8 mouse cellular contexts compared by ENCODE assay signal in the genomic region with DNA sequence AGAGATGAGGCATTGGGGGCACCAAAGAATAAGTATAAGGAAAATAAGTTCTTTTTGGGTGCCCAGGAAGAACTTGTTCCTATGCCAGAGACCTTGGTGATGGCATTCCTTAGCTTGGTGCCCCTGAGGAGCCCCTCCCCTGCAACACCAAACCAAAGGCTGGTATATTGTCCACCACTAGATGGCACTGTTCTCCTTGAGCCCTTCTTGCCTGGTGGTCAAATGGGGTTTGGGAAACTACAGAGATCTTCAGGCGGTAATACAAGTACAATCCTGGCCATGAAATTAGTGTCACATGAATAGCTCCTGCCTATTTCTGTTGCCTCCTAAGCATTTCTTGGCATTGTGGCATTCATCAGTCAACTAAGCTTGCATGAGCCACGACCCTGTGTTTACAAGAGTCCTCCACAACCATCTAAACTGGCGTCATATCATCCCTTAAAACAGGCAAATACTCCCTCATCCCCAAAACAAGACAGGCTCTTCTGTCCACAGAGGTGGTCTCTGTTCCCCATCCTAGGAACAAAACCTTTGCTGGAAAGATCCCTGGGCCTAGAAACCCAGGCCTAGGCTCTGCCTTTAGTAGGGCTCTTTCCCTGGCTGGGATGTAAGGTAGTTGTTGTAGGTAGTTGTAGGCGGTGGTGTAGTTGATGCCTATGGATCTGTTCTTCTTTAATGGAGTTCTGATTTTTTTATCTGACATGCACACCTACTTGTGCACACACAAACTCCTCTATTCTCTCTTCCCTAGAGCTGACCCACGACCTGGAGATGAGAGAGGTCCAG. TPM values are rescaled to one million over a fixed set of nuclear protein-coding genes. Genes with fewer than 3 reads are reported as not detected.
A peak's percentile ranks its signal among the peaks of the same experiment; 100 is the strongest.
DNase-seq lines count a peak whose midpoint lies in the region; ATAC-seq and TF ChIP-seq lines count a peak whose summit lies in the region.

No protein-coding gene starts in this region.

- H3K4me1 ChIP-seq in G1E (ENCODE audit: insufficient read depth, low read depth, low read length), result peaks cover 41% of the 10 kb centered on the region

- no peaks in the 10 kb centered on the region for H3K9me3 ChIP-seq in G1E (replicated peaks)

- no peaks in the 10 kb centered on the region for H3K36me3 ChIP-seq in G1E (replicated peaks)

- intact Hi-C loops in gastrocnemius, postnatal 14 days (cut with DNase I; ENCODE audit: low total_unique reads), result loop anchor here (5.0 to 10.0 kb wide), 2 partner anchors 173 to 210 kb away; no protein-coding TSS in a partner anchor
- intact Hi-C loops in left cerebral cortex, postnatal 10 days (cut with DNase I), result no loop called here

- peak; percentile 61 to 77 for DNase-seq in left cerebral cortex, adult 18-20 months (ENCODE audit: low spot score in 2 of 2)
- no peak for DNase-seq in left cerebral cortex, adult 11 months (ENCODE audit: low spot score)
- DNase-seq in G1E (ENCODE audit: low spot score), result peak; percentile 43
- peak; percentile 46 for DNase-seq in gastrocnemius, postnatal 14 days
- peak; percentile 65 to 71 for DNase-seq in left cerebral cortex, postnatal 10 days (ENCODE audit: extremely low spot score in 1 of 2, low spot score in 2 of 2)
- DNase-seq in naive thymus-derived CD4-positive, alpha-beta T cell, adult 2 months (ENCODE audit: low read depth), result peak; percentile 87
- peak; percentile 69 for DNase-seq in thymus, postnatal 14 days

- ATAC-seq in G1E (ENCODE audit: extremely low read depth, insufficient number of reproducible peaks, low FRiP score, poor library complexity, severe bottlenecking), result no peak; the same call in 1 of the 2 replicates
- peak; percentile 43; the same call in 1 of the 2 replicates for ATAC-seq in cerebellum, adult (ENCODE audit: insufficient number of reproducible peaks, low FRiP score, low TSS enrichment)

- H3K4me3 ChIP-seq in G1E (ENCODE audit: low read depth, low read length), result no peak overlapping the region

- peak; percentile 78 for TF ChIP-seq CTCF in G1E (IDR thresholded peaks at IDR 0.05; ENCODE audit: low read depth, low read length)

- peaks cover 29% of the 10 kb centered on the region for H3K27me3 ChIP-seq in G1E (ENCODE audit: insufficient read depth, low read length)

RNA-seq across cellular contexts. Expression of a gene that starts 14.6 kb away (rescaled TPM):
- 10 to 100 TPM; 69.0 to 71.1 TPM for total RNA-seq in left cerebral cortex, adult 18-20 months (2021)
- 36.2 and 37.9 TPM in 2 replicates for total RNA-seq in G1E (2014; fragmentation: Nextera tagmentation)
- 19.4 and 27.2 TPM in 2 replicates for total RNA-seq in G1E (2017)
- 53.7 and 60.3 TPM in 2 replicates for polyA plus RNA-seq in G1E (2012)
- total RNA-seq in gastrocnemius, postnatal 14 days (2021), result 10 to 100 TPM; 82.1 to 89.8 TPM
- total RNA-seq in left cerebral cortex, postnatal 10 days (2021), result 10 to 100 TPM; 59.7 to 60.1 TPM

RNA-seq across cellular contexts. Expression of a gene that starts 15.3 kb away (rescaled TPM):
- 10 to 100 TPM; 34.2 to 35.5 TPM for total RNA-seq in left cerebral cortex, adult 18-20 months (2021)
- 0.19 TPM in 1 of 2 replicates, not detected in the other for total RNA-seq in G1E (2014; fragmentation: Nextera tagmentation)
- 0.05 TPM in 1 of 2 replicates, not detected in the other for total RNA-seq in G1E (2017)
- not detected in 2 replicates for polyA plus RNA-seq in G1E (2012)
- under 1 TPM; 0.09 to 0.12 TPM for total RNA-seq in gastrocnemius, postnatal 14 days (2021)
- 10 to 100 TPM; 19.2 to 20.8 TPM for total RNA-seq in left cerebral cortex, postnatal 10 days (2021)

RNA-seq across cellular contexts. Expression of a gene that starts 24.0 kb away (rescaled TPM):
- 100 to 1,000 TPM; 175 to 181 TPM for total RNA-seq in left cerebral cortex, adult 18-20 months (2021)
- 8.3 and 9.4 TPM in 2 replicates for total RNA-seq in G1E (2014; fragmentation: Nextera tagmentation)
- total RNA-seq in G1E (2017), result 11.4 and 11.7 TPM in 2 replicates
- 8.7 and 8.9 TPM in 2 replicates for polyA plus RNA-seq in G1E (2012)
- total RNA-seq in gastrocnemius, postnatal 14 days (2021), result 1 to 10 TPM; 9.9 to 10.0 TPM
- 100 to 1,000 TPM; 135 to 139 TPM for total RNA-seq in left cerebral cortex, postnatal 10 days (2021)

Comparison
In these comparisons a context has a peak if more than half of its experiments do, and no peak if none do; other contexts are left out.
1. RNA of a gene that starts 15.3 kb away (total RNA-seq): 34.2 to 35.5 TPM in left cerebral cortex, adult 18-20 months and 19.2 to 20.8 TPM in left cerebral cortex, postnatal 10 days; 0.09 to 0.12 TPM in gastrocnemius, postnatal 14 days and 0.05 to 0.19 TPM in G1E; every median in the first group is over 10 times any median in the second.
2. RNA of a gene that starts 24.0 kb away (total RNA-seq): 175 to 181 TPM in left cerebral cortex, adult 18-20 months and 135 to 139 TPM in left cerebral cortex, postnatal 10 days; 8.3 to 11.7 TPM in G1E and 9.9 to 10.0 TPM in gastrocnemius, postnatal 14 days; every median in the first group is over 10 times any median in the second.